Mouse (Mus musculus) testis, adult 2 months (tissue): ENCODE measurements around the gene Acin1.

Source experiments
- CTCF ChIP-seq: fragments of 200-500 bp; IDR thresholded peaks from 2 replicates; pipeline ENCODE4 v1.5.1; 2012; ENCODE audit warnings: low read depth, mild to moderate bottlenecking, inconsistent platforms, low read length, moderate library complexity; ENCODE audit not compliant: control insufficient read depth, insufficient read depth, insufficient replicate concordance
- POLR2A ChIP-seq: fragments of 200-500 bp; IDR thresholded peaks from 2 replicates; pipeline ENCODE4 v1.6.1; 2012; ENCODE audit warnings: low read depth, mild to moderate bottlenecking, inconsistent platforms, low read length, moderate library complexity; ENCODE audit not compliant: control insufficient read depth

GRCm38 (mm10) chr14:54720041-54720440 is 33.3 kb upstream of the Acin1 start:
- TF ChIP-seq CTCF, result no peak
- no peak for TF ChIP-seq POLR2A
